Mouse (Mus musculus): ENCODE results near the gene Slc13a4.

GRCm38 (mm10) chr6:35288114-35288761, 19.7 kb downstream of the Slc13a4 start:
- TF ChIP-seq CTCF (IDR thresholded peaks at IDR 0.05; ENCODE audit: extremely low read depth, insufficient read length, insufficient replicate concordance, low read depth, low read length) (no peak), POLR2A (IDR thresholded peaks at IDR 0.05; ENCODE audit: low read depth, low read length) (no peak)

Data from small intestine, adult 2 months (tissue).